Mouse (Mus musculus) hindbrain, postnatal 0 days (tissue): ENCODE measurements at regions not wholly inside any gene's neighbourhood (a gene's known extent, or its start where the extent isn't known, plus 50 kb on each side); places are given as distances from the start of the nearest gene placed in this dataset.
A peak's percentile ranks its signal among the peaks of the same experiment; 100 is the strongest.

Source experiments
- ATAC-seq: fragments of 200-750 bp; cut with Nextera tagmentation; 2 replicates; pipeline ENCODE4 v1.8.0; 2017; ENCODE audit warnings: mild to moderate bottlenecking, moderate TSS enrichment, moderate library complexity
- DNase-seq: peaks from one replicate; pipeline ENCODE4 v3.0.0-alpha.2; 2015; ENCODE audit warnings: low spot score
- H3K27ac ChIP-seq: fragments of 300-500 bp; sonication (generic); 2 replicates; pipeline ENCODE4 v1.5.1; 2014; ENCODE audit warnings: mild to moderate bottlenecking
- H3K27me3 ChIP-seq: fragments of 300-500 bp; sonication (generic); 2 replicates; pipeline ENCODE4 v1.6.1; 2014; ENCODE audit warnings: low read length, mixed read lengths; ENCODE audit not compliant: insufficient read depth
- H3K36me3 ChIP-seq: fragments of 300-500 bp; sonication (generic); 2 replicates; pipeline ENCODE4 v1.6.1; 2014; ENCODE audit warnings: low read length, mixed read lengths; ENCODE audit not compliant: insufficient read depth
- H3K4me1 ChIP-seq: fragments of 300-500 bp; sonication (generic); 2 replicates; pipeline ENCODE4 v1.6.1; 2014; ENCODE audit warnings: antibody characterized with exemption, low read length, mixed read lengths; ENCODE audit not compliant: insufficient read depth
- H3K4me2 ChIP-seq: fragments of 300-500 bp; sonication (generic); 2 replicates; pipeline ENCODE4 v1.6.1; 2014; ENCODE audit warnings: low read depth, mild to moderate bottlenecking, low read length, moderate library complexity, mixed read lengths
- H3K4me3 ChIP-seq: fragments of 300-500 bp; sonication (generic); 2 replicates; pipeline ENCODE4 v1.5.1; 2014; ENCODE audit warnings: low read length
- H3K9ac ChIP-seq: fragments of 300-500 bp; sonication (generic); replicated peaks from 2 replicates; pipeline ENCODE4 v1.6.1; 2014; ENCODE audit warnings: mild to moderate bottlenecking, low read length, moderate library complexity, mixed read lengths
- H3K9me3 ChIP-seq: fragments of 300-500 bp; sonication (generic); 2 replicates; pipeline ENCODE4 v1.6.1; 2016; ENCODE audit warnings: low read length, mixed read lengths
- CTCF ChIP-seq: IDR thresholded peaks from 2 replicates; pipeline ENCODE4 v1.5.1; 2016; ENCODE audit warnings: antibody characterized with exemption, control low read depth, low read depth
- WGBS: fragments of 180-500 bp; shearing (Covaris S2); extraction: QIAGEN DNeasy Blood & Tissue Kit; methylation state at CpG from one replicate; pipeline ENCODE4 v1.1.7; 2014; 5-methylcytosine and 5-hydroxymethylcytosine counted together

DNA sequence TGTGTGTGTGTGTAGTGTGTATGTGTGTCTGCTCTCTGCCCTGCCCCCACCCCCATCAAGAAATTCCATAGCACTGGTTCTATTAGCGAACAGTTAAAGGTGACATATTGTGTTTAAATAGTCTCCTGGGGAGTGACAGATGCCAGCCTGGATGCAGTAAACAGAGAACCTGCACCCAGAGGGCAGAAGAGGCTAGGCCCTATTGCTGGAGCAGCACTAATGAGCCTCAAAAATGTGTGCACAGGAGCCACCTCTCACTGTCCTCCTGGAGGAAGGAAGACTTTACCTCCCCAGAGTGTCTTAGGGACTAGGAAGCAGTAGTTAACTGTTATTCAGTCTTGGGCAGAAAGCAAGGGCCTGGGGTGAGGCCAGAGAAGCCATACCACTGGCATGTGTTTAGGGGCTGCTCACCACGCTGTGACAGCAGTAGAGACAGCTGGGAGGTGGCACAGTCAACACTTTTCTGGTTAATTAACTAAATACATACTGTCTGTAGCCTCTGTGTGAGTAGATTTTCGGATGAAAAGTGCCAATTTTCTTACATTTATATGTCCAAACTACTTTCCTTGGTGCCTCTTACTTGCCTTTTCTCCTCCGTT lies 155.5 kb upstream of the Vstm2b start:
- peak; percentile 47; the same call in 1 of the 2 replicates for ATAC-seq
- Histone ChIP-seq H3K4me2 (no peak overlapping the region), H3K9ac (no peak overlapping the region), H3K27ac (no peak overlapping the region), H3K9me3 (no peaks in the 10 kb centered on the region), H3K4me3 (no peak overlapping the region), H3K36me3 (no peaks in the 10 kb centered on the region), H3K27me3 (no peaks in the 10 kb centered on the region), H3K4me1 (no peaks in the 10 kb centered on the region)
- DNase-seq: peak; percentile 30
- TF ChIP-seq CTCF: no peak
- 50% methylated on average over 4 of the region's 4 CpGs for WGBS

DNA sequence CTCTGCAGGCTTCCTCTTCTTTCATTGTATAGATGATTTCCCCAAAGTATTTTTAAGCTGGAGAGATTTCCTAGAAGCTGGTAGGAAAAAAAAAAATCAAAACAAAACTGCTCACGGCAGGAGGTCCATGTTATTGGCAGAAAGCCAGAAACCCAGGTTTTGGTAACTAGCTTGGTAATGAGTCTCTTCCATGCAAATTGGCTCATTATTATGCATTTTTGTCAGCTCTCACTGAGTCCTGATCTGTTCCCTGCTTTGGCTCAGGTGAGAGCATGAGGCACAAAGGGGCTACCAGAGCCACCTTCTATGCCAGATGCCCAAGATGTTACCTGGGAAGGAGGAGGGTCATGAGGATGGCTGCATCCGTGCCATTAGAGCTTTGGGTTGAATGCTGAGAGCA lies 146.3 kb upstream of the Vstm2b start:
- Histone ChIP-seq H3K27me3 (no peaks in the 10 kb centered on the region), H3K36me3 (no peaks in the 10 kb centered on the region), H3K4me3 (no peak overlapping the region), H3K9ac (no peak overlapping the region), H3K4me2 (no peak overlapping the region), H3K9me3 (no peaks in the 10 kb centered on the region), H3K4me1 (no peaks in the 10 kb centered on the region), H3K27ac (no peak overlapping the region)
- DNase-seq (peak; percentile 70), ATAC-seq (no peak)
- WGBS: 25% methylated on average over 2 of the region's 2 CpGs
- TF ChIP-seq CTCF: no peak

DNA sequence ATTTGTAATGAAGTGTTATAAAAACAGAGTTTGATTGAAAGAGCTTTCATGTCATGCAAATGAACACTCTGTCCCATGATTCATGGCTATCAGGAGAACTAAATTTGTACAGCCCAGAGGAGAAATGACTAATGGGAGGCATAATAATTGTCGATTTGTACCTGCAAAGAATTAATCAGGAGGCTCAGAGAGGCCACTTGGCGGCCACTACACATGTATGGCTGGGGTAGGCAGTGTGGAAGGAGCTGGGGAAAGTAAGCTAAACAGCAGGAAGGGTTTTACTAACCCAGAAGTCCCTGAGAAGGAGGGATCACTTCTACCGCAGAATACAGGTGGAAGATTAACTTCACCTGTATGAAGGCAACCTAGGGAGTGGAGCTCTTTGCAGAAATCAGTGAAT lies 145.9 kb upstream of the Vstm2b start:
- WGBS: 59% methylated on average over 3 of the region's 3 CpGs
- Histone ChIP-seq H3K9me3 (no peaks in the 10 kb centered on the region), H3K4me3 (no peak overlapping the region), H3K36me3 (no peaks in the 10 kb centered on the region), H3K9ac (no peak overlapping the region), H3K27me3 (no peaks in the 10 kb centered on the region), H3K27ac (no peak overlapping the region), H3K4me2 (no peak overlapping the region), H3K4me1 (no peaks in the 10 kb centered on the region)
- ATAC-seq: no peak
- TF ChIP-seq CTCF: no peak
- DNase-seq: no peak

DNA sequence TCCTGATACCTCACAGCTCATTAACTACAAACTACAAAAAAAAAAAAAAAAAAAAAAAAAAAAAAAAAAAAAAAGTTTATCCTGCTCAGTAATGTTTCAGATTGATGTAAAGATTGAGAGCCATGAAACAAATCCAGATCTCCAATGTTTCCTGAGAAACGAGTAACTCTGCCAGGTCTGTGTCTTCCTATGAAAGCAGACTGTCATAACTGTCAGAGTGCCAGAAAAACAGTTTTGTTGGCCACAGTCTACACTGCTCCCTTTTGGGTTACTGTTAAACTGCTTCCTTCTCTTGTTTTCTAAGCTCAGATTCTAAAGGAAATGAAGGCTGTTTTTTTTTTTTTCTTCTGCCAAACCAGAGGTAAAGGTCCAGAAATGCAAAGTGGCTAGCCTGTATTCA lies 144.6 kb upstream of the Vstm2b start:
- H3K4me2 ChIP-seq: no peak overlapping the region
- no peaks in the 10 kb centered on the region for H3K9me3 ChIP-seq
- no peak overlapping the region for H3K4me3 ChIP-seq
- H3K27me3 ChIP-seq: no peaks in the 10 kb centered on the region
- ATAC-seq (no peak), DNase-seq (no peak)
- H3K9ac ChIP-seq: no peak overlapping the region
- WGBS: 46% methylated on average over 1 of the region's 1 CpGs
- no peak for TF ChIP-seq CTCF
- H3K4me1 ChIP-seq: no peaks in the 10 kb centered on the region
- H3K36me3 ChIP-seq: no peaks in the 10 kb centered on the region
- H3K27ac ChIP-seq: no peak overlapping the region

DNA sequence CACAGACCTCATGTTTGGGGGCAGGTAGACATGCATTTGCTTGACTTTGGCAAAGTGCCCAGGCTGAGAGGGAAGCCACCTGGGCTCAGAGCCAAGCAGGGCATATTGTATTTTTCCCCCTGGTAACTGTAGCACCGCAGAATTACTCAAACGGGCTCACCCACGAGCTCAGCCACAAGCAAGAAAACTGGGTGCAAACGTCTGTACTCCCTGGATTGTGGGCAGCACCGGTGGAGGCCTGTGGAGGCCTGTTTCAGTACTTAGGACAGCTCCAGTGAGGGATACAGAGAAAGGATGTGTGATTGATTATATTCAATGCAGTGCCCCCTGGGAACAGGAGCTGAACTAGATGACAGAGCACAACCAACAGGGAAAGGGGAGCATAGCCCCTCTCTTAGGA lies 135.6 kb upstream of the Vstm2b start:
- DNase-seq (peak; percentile 66), ATAC-seq (no peak)
- H3K9ac ChIP-seq: no peak overlapping the region
- no peaks in the 10 kb centered on the region for H3K27me3 ChIP-seq
- H3K4me1 ChIP-seq: no peaks in the 10 kb centered on the region
- WGBS: 6% methylated on average over 5 of the region's 5 CpGs
- H3K9me3 ChIP-seq: no peaks in the 10 kb centered on the region
- no peak overlapping the region for H3K4me3 ChIP-seq
- H3K4me2 ChIP-seq: no peak overlapping the region
- TF ChIP-seq CTCF: peak; percentile 33
- H3K36me3 ChIP-seq: no peaks in the 10 kb centered on the region
- no peak overlapping the region for H3K27ac ChIP-seq

DNA sequence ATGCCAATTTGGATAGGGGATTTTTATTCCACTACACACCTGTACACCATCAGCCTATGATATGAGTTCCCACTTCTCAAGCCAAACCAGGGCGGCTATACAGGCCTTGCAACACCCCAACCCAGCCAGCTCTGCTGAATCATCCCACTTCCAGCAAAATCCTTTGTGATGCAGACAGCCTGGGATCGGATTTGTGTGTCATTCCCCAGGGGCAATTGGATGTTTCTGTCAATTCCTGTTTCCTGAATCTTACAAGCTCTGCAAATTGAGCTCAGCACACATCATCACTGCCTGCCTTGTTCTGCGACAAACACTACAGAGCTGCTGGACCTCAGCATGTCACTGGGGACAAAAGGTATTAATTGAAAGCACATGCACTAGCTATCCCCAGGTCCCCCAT lies 132.0 kb upstream of the Vstm2b start:
- ATAC-seq (no peak), DNase-seq (peak; percentile 9)
- Histone ChIP-seq H3K4me2 (no peak overlapping the region), H3K27me3 (no peaks in the 10 kb centered on the region), H3K36me3 (no peaks in the 10 kb centered on the region), H3K9ac (no peak overlapping the region), H3K4me3 (no peak overlapping the region), H3K27ac (no peak overlapping the region), H3K4me1 (no peaks in the 10 kb centered on the region), H3K9me3 (no peaks in the 10 kb centered on the region)
- WGBS: 52% methylated on average over 3 of the region's 3 CpGs
- no peak for TF ChIP-seq CTCF

DNA sequence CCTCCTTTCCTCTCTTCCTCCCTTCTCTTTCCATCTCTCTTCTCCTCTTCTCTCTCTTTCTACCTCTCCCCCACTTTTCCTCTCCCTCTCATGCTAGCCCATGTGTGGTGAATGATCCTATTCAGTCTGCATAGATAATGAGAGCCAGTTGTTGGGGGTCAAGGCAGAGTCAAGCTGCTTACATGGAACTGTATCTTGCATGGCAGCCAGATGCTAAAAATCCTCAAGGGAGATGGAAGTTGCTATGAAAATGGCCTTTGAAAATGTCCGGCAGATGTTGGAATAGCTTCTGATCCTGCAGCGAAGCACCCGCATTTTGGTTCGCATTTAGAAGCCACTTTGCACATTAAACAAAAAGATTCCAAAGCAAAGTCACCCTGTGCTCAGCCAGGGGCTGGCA lies 121.9 kb upstream of the Vstm2b start:
- H3K27me3 ChIP-seq: no peaks in the 10 kb centered on the region
- no peaks in the 10 kb centered on the region for H3K4me1 ChIP-seq
- ATAC-seq (no peak), DNase-seq (no peak)
- H3K9ac ChIP-seq: no peak overlapping the region
- no peaks in the 10 kb centered on the region for H3K36me3 ChIP-seq
- WGBS: 33% methylated on average over 4 of the region's 4 CpGs
- H3K4me3 ChIP-seq: no peak overlapping the region
- no peak for TF ChIP-seq CTCF
- no peaks in the 10 kb centered on the region for H3K9me3 ChIP-seq
- H3K27ac ChIP-seq: no peak overlapping the region
- H3K4me2 ChIP-seq: no peak overlapping the region
